Mouse (Mus musculus) midbrain, embryonic 10.5 days (tissue): Measurements from ENCODE around the gene Iqcn. TPM values are rescaled to one million over a fixed set of nuclear protein-coding genes. Genes with fewer than 3 reads are reported as not detected.
A peak's percentile ranks its signal among the peaks of the same experiment; 100 is the strongest.

Experiments used
- DNase-seq: peaks from one replicate; pipeline ENCODE4 v3.0.0-alpha.2; 2017; ENCODE audit warnings: low spot score
- H3K27ac ChIP-seq: fragments of 300-500 bp; sonication (generic); replicated peaks from 2 replicates; pipeline ENCODE4 v1.5.1; 2016; ENCODE audit warnings: mild to moderate bottlenecking
- H3K27me3 ChIP-seq: fragments of 300-500 bp; sonication (generic); 2 replicates; pipeline ENCODE4 v1.6.1; 2016; ENCODE audit warnings: low read depth, mild to moderate bottlenecking; ENCODE audit not compliant: poor library complexity, severe bottlenecking
- H3K36me3 ChIP-seq: fragments of 300-500 bp; sonication (generic); 2 replicates; pipeline ENCODE4 v1.6.1; 2016; ENCODE audit warnings: mild to moderate bottlenecking, moderate library complexity
- H3K4me1 ChIP-seq: fragments of 300-500 bp; sonication (generic); 2 replicates; pipeline ENCODE4 v1.6.1; 2016
- H3K4me3 ChIP-seq: fragments of 300-500 bp; sonication (generic); 2 replicates; pipeline ENCODE4 v1.5.1; 2016; ENCODE audit warnings: mild to moderate bottlenecking, moderate library complexity
- H3K9me3 ChIP-seq: fragments of 300-500 bp; sonication (generic); replicated peaks from 2 replicates; pipeline ENCODE4 v1.6.1; 2016; ENCODE audit warnings: mild to moderate bottlenecking
- WGBS: fragments of 180-500 bp; shearing (Covaris S2); methylation state at CpG from one replicate; pipeline ENCODE4 v1.1.7; 2016; 5-methylcytosine and 5-hydroxymethylcytosine counted together
- polyA plus RNA-seq: library from polyadenylated mRNA; unstranded; fragments of >200 nt; fragmentation: Nextera tagmentation; extraction: Ambion mirVana; gene quantifications from 2 replicates; pipeline ENCODE4 v1.2.1, GENCODE M21; 2016

The Iqcn gene
- polyA plus RNA-seq, 1 experiment from 2014 or later, result not detected

DNA sequence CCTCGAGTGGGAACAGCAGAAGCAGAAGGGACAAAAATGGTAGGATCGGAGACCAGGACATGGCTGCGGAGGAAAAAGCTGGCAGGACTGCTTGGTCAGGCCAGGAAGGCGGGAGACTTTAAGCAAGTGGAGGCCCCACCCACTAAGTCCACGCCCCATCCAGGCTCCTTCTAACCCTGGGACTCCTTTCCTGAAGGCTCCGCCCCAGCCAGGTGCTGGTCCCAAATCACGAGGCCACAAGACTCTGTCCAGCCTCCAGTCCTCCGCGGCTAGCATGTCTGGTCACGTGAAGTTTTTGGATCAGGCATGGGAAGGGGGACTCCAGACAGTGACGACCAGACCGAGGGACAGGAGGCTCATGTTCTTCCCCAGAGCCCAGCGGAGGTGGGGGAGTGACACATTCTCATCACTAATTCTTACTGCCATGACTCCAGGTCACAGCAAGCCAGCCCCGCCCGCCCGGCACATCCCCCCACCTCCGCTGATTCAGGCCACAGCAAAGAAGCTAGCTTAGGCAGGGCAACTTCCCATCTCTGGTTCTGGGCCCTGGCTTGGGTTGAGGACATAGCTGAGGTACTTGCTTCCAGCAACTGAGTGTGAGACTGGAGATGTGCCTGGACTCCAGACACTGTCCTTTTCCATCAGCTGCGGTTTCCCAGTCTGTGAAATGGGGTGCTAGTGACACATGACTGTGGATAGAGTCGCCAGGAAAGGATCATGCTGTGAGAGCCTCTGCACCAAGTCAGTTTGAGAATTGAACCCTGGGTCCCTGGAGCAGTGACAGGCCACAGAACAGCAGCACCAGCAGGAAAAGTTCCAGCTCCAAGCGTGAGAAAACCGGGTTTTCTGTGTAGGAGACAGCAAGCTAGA lies 63.5 kb downstream of the Iqcn start:
- Histone ChIP-seq H3K36me3 (peaks cover 42% of the 10 kb centered on the region), H3K4me3 (peak overlapping the region; percentile 55), H3K9me3 (no peaks in the 10 kb centered on the region), H3K4me1 (peaks cover 35% of the 10 kb centered on the region), H3K27me3 (peaks cover 52% of the 10 kb centered on the region), H3K27ac (peak overlapping the region; percentile 58)
- 7% methylated on average over 21 of the region's 21 CpGs for WGBS
- peak; percentile 59 for DNase-seq

Other genes starting within 250 kb of the Iqcn start
- 16.9 and 20.7 TPM in 2 replicates for gene Klhl26, start 226.5 kb upstream of the Iqcn start, polyA plus RNA-seq
- gene Tmem59l, start 216.1 kb upstream of the Iqcn start, polyA plus RNA-seq, result 7.9 and 8.3 TPM in 2 replicates
- 0.42 and 2.3 TPM in 2 replicates for gene Crlf1, start 210.3 kb upstream of the Iqcn start, polyA plus RNA-seq
- 138 and 140 TPM in 2 replicates for gene Rex1bd, start 196.7 kb upstream of the Iqcn start, polyA plus RNA-seq
- 836 and 881 TPM in 2 replicates for gene Uba52, start 192.7 kb upstream of the Iqcn start, polyA plus RNA-seq
- gene Fkbp8, start 175.7 kb upstream of the Iqcn start, polyA plus RNA-seq, result 300 and 314 TPM in 2 replicates
- gene Kxd1, start 175.5 kb upstream of the Iqcn start, polyA plus RNA-seq, result 56.5 and 58.8 TPM in 2 replicates
- 18.0 and 22.7 TPM in 2 replicates for gene Ell, start 164.0 kb upstream of the Iqcn start, polyA plus RNA-seq
- 126 and 137 TPM in 2 replicates for gene Isyna1, start 109.1 kb upstream of the Iqcn start, polyA plus RNA-seq
- 73.3 and 78.8 TPM in 2 replicates for gene Ssbp4, start 94.6 kb upstream of the Iqcn start, polyA plus RNA-seq
- gene Lrrc25, start 87.3 kb upstream of the Iqcn start, polyA plus RNA-seq, result 1.1 and 1.2 TPM in 2 replicates
- not detected in 2 replicates for gene Gdf15, start 71.0 kb upstream of the Iqcn start, polyA plus RNA-seq
- 51.8 and 89.7 TPM in 2 replicates for gene Pgpep1, start 43.1 kb upstream of the Iqcn start, polyA plus RNA-seq
- 315 and 355 TPM in 2 replicates for gene Lsm4, start 30.2 kb upstream of the Iqcn start, polyA plus RNA-seq
- gene Jund, start 4.5 kb upstream of the Iqcn start, polyA plus RNA-seq, result 62.5 and 78.6 TPM in 2 replicates
- gene Gm3336, start 15.1 kb downstream of the Iqcn start, polyA plus RNA-seq, result not detected in 2 replicates
- gene Pde4c, start 20.3 kb downstream of the Iqcn start, polyA plus RNA-seq, result 0.72 and 0.78 TPM in 2 replicates
- 17.2 and 40.7 TPM in 2 replicates for gene Rab3a, start 51.2 kb downstream of the Iqcn start, polyA plus RNA-seq
- 31.7 and 34.6 TPM in 2 replicates for gene Mpv17l2, start 57.5 kb downstream of the Iqcn start, polyA plus RNA-seq
- 66.2 and 66.6 TPM in 2 replicates for gene Pik3r2, start 73.3 kb downstream of the Iqcn start, polyA plus RNA-seq
- gene Mast3, start 101.6 kb downstream of the Iqcn start, polyA plus RNA-seq, result 9.8 and 12.1 TPM in 2 replicates
- 0.05 and 0.11 TPM in 2 replicates for gene Il12rb1, start 105.0 kb downstream of the Iqcn start, polyA plus RNA-seq
- 5.2 and 7.3 TPM in 2 replicates for gene Arrdc2, start 136.3 kb downstream of the Iqcn start, polyA plus RNA-seq
- 9.1 and 13.4 TPM in 2 replicates for gene Kcnn1, start 159.8 kb downstream of the Iqcn start, polyA plus RNA-seq
- gene Ccdc124, start 170.5 kb downstream of the Iqcn start, polyA plus RNA-seq, result 180 and 183 TPM in 2 replicates
- gene Slc5a5, start 189.3 kb downstream of the Iqcn start, polyA plus RNA-seq, result 0.42 and 0.63 TPM in 2 replicates
- 3,389 and 3,784 TPM in 2 replicates for gene Rpl18a, start 194.0 kb downstream of the Iqcn start, polyA plus RNA-seq
- gene Map1s, start 202.5 kb downstream of the Iqcn start, polyA plus RNA-seq, result 69.4 and 74.0 TPM in 2 replicates